Mouse (Mus musculus) CH12.LX (cell line): ENCODE results near the gene Adra2b.

Source experiments
- CTCF ChIP-seq, 2 experiments: IDR thresholded peaks in 1 of 2; conservative IDR thresholded peaks in 1 of 2; 2 replicates each; pipeline ENCODE4 v1.5.1; 2011 to 2012; ENCODE audit warnings: low read depth in 2 of 2, low read length in 2 of 2, improper control_type of control experiment in 1 of 2, inconsistent platforms in 1 of 2, mild to moderate bottlenecking in 1 of 2, moderate library complexity in 1 of 2
- E2F4 ChIP-seq: IDR thresholded peaks from 2 replicates; pipeline ENCODE4 v1.6.1; 2011; ENCODE audit warnings: low read depth, low read length, improper control_type of control experiment; ENCODE audit not compliant: insufficient replicate concordance
- EP300 ChIP-seq: IDR thresholded peaks from 2 replicates; pipeline ENCODE4 v1.6.1; 2011; ENCODE audit warnings: low read length, improper control_type of control experiment
- GABPA ChIP-seq: IDR thresholded peaks from 2 replicates; pipeline ENCODE4 v1.6.1; 2012; ENCODE audit warnings: low read depth, low read length, improper control_type of control experiment, inconsistent platforms; ENCODE audit not compliant: insufficient replicate concordance
- HCFC1 ChIP-seq: IDR thresholded peaks from 2 replicates; pipeline ENCODE4 v1.6.1; 2012; ENCODE audit warnings: low read depth, mild to moderate bottlenecking, inconsistent platforms, low read length, improper control_type of control experiment
- MAX ChIP-seq: IDR thresholded peaks from 2 replicates; pipeline ENCODE4 v1.6.1; 2011; ENCODE audit warnings: low read length, improper control_type of control experiment
- MAZ ChIP-seq: IDR thresholded peaks from 2 replicates; pipeline ENCODE4 v1.6.1; 2012; ENCODE audit warnings: low read depth, mild to moderate bottlenecking, inconsistent platforms, low read length, improper control_type of control experiment, moderate library complexity
- MEF2A ChIP-seq: IDR thresholded peaks from 2 replicates; pipeline ENCODE4 v1.6.1; 2014; ENCODE audit warnings: low read depth, mild to moderate bottlenecking, inconsistent platforms, low read length, improper control_type of control experiment, borderline replicate concordance
- MXI1 ChIP-seq: IDR thresholded peaks from 2 replicates; pipeline ENCODE4 v1.6.1; 2011; ENCODE audit warnings: mild to moderate bottlenecking, low read depth, low read length, improper control_type of control experiment
- POLR2AphosphoS2 ChIP-seq: IDR thresholded peaks from 2 replicates; pipeline ENCODE4 v1.6.1; 2011; ENCODE audit warnings: low read depth, low read length, improper control_type of control experiment
- TBP ChIP-seq: conservative IDR thresholded peaks from 2 replicates; pipeline ENCODE4 v1.6.1; 2011; ENCODE audit warnings: low read depth, low read length, improper control_type of control experiment
- UBTF ChIP-seq: IDR thresholded peaks from 2 replicates; pipeline ENCODE4 v1.6.1; 2012; ENCODE audit warnings: low read depth, mild to moderate bottlenecking, inconsistent platforms, low read length, improper control_type of control experiment, moderate library complexity

DNA sequence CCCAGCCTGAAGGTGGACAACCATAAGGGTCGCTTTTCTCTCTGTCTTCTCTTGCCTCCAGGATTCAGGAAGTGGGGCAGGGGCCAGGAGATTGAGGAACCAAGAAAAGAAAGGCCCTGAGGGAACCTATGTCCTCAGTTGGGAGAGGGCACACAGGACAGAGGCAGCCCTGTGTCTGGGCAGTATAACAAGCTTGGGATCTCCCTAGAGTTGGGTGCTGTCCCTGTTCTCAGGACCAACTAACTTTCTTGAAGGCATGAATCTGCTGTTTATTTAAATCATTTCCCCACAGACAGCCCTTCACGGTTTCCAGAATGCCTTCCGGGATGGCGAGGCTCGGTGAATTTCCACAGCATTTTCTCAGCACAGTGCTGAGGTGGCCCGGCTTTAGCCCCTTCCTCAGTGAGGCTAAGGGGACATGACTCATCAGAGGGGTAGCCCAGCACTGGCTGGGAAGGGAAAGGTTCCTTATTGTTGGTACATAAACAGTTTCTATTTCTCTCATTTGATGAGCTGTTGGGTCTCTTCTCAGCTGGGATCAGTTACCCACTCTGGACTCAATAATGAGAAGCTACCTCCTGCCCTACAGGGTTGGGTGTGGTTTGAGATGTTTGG is 40.2 kb upstream of the Adra2b start:
- TF ChIP-seq EP300 (0 out of 2 replicates have a peak, but pooled peaks have one; percentile 19), TBP (no peak), CTCF (conservative IDR thresholded peaks at IDR 0.05 in 1 of 2, IDR thresholded peaks at IDR 0.05 in 1 of 2; ENCODE audit: low read depth in 2 of 2, low read length in 2 of 2) (no peak), MXI1 (no peak), POLR2AphosphoS2 (no peak), HCFC1 (no peak), MAX (no peak), GABPA (no peak), MEF2A (no peak), MAZ (0 out of 2 replicates have a peak, but pooled peaks have one; percentile 54), E2F4 (no peak), UBTF (no peak)
